Mouse (Mus musculus): ENCODE measurements at regions not wholly inside any gene's neighbourhood (a gene's known extent, or its start where the extent isn't known, plus 50 kb on each side); places are given as distances from the start of the nearest gene placed in this dataset.

DNA sequence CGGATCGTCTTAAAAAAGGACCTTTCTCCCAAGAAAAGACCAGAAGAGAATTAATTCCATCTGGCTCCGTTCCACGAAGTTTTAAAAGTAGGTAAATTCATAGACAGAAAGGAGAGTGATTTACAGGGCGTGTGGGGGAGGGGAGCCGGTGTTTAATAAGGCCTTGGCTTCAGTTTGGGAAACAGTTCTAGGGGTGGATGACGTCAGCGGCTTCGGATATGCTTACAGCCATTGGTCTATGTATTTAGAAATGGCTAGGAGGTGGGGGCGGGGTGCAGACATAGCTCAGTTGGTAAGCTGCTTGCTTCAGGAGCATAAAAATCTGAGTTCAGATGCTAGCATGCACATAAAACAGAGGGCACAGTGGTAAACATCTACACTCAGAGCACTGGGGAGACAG, 127.0 kb downstream of the Gadd45g start:
- peaks cover 4% of the 10 kb centered on the region; the same call in 1 of the 2 replicates for H3K4me1 ChIP-seq (ENCODE audit: control insufficient read depth, insufficient read depth, low read depth, low read length)
- no peaks in the 10 kb centered on the region for H3K9me3 ChIP-seq (ENCODE audit: control insufficient read depth, low read length)
- no peak overlapping the region for H3K4me2 ChIP-seq (ENCODE audit: low read length)
- no peak overlapping the region for H3K27ac ChIP-seq (ENCODE audit: low read depth, low read length)
- ATAC-seq, result no peak
- H3K36me3 ChIP-seq (ENCODE audit: control insufficient read depth, insufficient read depth, low read length), result no peaks in the 10 kb centered on the region
- no peak overlapping the region for H3K4me3 ChIP-seq (ENCODE audit: low read length)
- H3K9ac ChIP-seq (ENCODE audit: low read depth, low read length), result no peak overlapping the region
- H3K27me3 ChIP-seq (replicated peaks; ENCODE audit: control insufficient read depth, insufficient read depth, low read length), result no peaks in the 10 kb centered on the region
- WGBS, result 81% methylated on average over 10 of the region's 10 CpGs

DNA sequence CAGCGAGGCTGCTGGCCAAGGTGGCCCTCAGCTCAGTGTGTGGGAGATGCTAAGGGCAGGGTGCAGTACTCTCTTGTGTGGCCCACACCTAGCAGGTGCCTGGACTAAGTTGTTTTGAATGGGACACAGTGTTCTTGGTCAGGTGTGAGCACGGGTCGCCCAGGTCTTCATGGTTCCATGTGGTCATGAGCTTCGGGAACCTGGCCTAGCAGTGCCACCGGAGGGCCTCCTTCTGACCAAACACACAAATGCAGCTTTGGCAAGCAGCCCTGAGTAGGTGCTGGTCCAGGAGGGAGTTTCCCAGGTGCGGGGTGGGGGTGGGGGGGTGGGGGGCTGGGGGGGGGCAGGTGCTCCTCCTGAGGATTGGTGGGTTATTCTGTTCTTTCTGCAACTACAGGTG, 127.6 kb downstream of the Gadd45g start:
- no peak overlapping the region for H3K4me3 ChIP-seq (ENCODE audit: low read length)
- H3K9me3 ChIP-seq (ENCODE audit: control insufficient read depth, low read length), result no peaks in the 10 kb centered on the region
- no peak overlapping the region for H3K27ac ChIP-seq (ENCODE audit: low read depth, low read length)
- H3K36me3 ChIP-seq (ENCODE audit: control insufficient read depth, insufficient read depth, low read length), result no peaks in the 10 kb centered on the region
- peaks cover 4% of the 10 kb centered on the region; the same call in 1 of the 2 replicates for H3K4me1 ChIP-seq (ENCODE audit: control insufficient read depth, insufficient read depth, low read depth, low read length)
- no peaks in the 10 kb centered on the region for H3K27me3 ChIP-seq (replicated peaks; ENCODE audit: control insufficient read depth, insufficient read depth, low read length)
- H3K9ac ChIP-seq (ENCODE audit: low read depth, low read length), result no peak overlapping the region
- no peak for ATAC-seq
- WGBS, result over 99% methylated on average over 6 of the region's 6 CpGs
- no peak overlapping the region for H3K4me2 ChIP-seq (ENCODE audit: low read length)

DNA sequence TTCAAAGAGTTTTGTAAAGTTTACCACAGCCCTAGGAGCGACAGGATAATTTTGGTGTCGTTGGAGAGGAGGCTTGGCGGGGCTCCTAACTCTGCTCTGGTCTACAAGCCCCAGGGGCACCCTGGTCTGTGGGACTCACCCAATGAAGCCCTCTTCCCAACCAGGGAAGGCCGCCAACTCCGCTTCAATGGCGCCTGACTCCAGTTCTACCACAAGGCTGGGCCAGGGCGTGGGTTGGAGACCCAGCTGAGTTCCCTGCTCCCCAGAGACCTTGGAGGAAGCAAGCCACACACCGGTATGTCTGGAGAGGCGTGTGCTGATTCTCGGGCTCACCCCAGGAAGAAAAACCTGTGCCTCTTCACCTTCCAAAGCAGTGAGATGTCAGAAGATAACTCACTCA, 128.9 kb downstream of the Gadd45g start:
- H3K4me2 ChIP-seq (ENCODE audit: low read length), result no peak overlapping the region
- ATAC-seq, result no peak
- 73% methylated on average over 10 of the region's 10 CpGs for WGBS
- H3K36me3 ChIP-seq (ENCODE audit: control insufficient read depth, insufficient read depth, low read length), result no peaks in the 10 kb centered on the region
- H3K4me1 ChIP-seq (ENCODE audit: control insufficient read depth, insufficient read depth, low read depth, low read length), result peaks cover 4% of the 10 kb centered on the region; the same call in 1 of the 2 replicates
- H3K27ac ChIP-seq (ENCODE audit: low read depth, low read length), result no peak overlapping the region
- H3K9ac ChIP-seq (ENCODE audit: low read depth, low read length), result no peak overlapping the region
- no peaks in the 10 kb centered on the region for H3K9me3 ChIP-seq (ENCODE audit: control insufficient read depth, low read length)
- no peaks in the 10 kb centered on the region for H3K27me3 ChIP-seq (replicated peaks; ENCODE audit: control insufficient read depth, insufficient read depth, low read length)
- H3K4me3 ChIP-seq (ENCODE audit: low read length), result no peak overlapping the region

DNA sequence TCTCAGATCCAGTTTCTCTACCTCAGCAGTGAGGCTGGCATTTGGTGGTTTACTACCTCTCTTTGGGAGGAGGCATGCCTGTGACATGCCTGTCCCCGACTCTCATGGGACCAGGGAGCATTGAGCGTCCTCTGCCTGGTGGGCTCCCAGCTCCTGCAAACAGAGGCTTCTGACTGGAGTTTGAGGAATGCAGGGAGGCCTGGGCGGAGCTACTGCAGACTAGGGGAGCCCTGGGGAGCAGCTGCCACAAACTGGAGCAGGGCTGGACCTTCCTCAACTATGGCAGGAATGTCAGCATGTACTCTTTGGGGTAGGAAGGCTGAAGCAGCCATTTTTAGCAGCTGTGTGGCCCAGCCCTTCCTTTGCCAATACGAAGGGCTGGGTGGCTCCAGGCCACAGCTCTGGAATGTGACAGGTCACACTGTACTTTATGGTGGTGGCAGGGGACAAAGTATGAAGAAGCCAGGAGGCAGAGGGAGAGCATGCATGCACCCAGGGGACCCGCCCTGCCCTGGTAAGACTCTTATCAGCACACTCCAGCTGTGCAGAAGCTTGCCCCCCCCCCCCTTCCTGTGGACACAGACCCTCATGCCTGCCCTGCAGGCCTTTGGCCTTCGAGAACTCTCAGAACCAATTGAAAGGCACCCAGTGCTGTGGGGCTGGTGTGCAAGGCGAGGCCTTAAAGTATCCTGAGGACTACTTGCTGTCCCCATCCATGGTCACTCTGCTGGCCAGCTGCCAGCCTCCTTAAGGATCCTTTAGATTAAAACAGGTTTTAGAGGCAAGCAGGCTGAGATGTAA, 129.5 kb downstream of the Gadd45g start:
- H3K9me3 ChIP-seq (ENCODE audit: control insufficient read depth, low read length), result no peaks in the 10 kb centered on the region
- 52% methylated on average over 7 of the region's 7 CpGs for WGBS
- no peaks in the 10 kb centered on the region for H3K36me3 ChIP-seq (ENCODE audit: control insufficient read depth, insufficient read depth, low read length)
- no peak overlapping the region for H3K9ac ChIP-seq (ENCODE audit: low read depth, low read length)
- no peaks in the 10 kb centered on the region for H3K27me3 ChIP-seq (replicated peaks; ENCODE audit: control insufficient read depth, insufficient read depth, low read length)
- peaks cover 4% of the 10 kb centered on the region; the same call in 1 of the 2 replicates for H3K4me1 ChIP-seq (ENCODE audit: control insufficient read depth, insufficient read depth, low read depth, low read length)
- H3K4me2 ChIP-seq (ENCODE audit: low read length), result no peak overlapping the region
- H3K4me3 ChIP-seq (ENCODE audit: low read length), result no peak overlapping the region
- 0 out of 2 replicates have a peak, but pooled peaks have one; percentile 37 for ATAC-seq
- H3K27ac ChIP-seq (ENCODE audit: low read depth, low read length), result no peak overlapping the region

DNA sequence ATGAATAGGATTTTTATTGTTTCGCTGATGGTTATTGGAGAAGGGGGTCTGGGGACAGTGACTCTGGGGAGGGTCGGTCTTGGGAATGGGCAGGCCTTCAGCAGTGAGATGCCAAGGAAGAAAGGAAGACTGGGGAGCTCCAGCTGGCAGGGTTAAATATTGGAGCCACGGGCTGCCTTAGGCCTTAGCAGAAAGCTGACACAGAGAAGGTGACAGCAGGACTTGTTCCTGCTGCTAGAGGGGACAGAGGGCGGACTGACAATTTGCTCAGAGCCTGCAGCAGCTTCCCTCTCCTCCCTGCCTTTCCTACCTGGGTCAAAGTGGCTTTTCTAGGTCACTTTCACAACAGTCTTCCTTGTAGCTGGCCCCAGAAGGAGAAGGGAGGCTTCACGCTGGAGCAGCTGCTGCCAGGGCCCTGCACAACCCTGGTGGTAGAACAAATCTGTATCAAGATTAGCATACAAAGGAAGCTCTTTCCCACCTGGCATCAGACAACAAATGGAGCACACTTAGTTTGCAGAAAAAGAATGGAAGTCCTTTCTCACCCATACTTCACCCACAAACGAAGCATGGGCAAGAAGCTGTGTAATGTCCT, 130.2 kb downstream of the Gadd45g start:
- Histone ChIP-seq H3K27me3 (replicated peaks; ENCODE audit: control insufficient read depth, insufficient read depth, low read length) (no peaks in the 10 kb centered on the region), H3K36me3 (ENCODE audit: control insufficient read depth, insufficient read depth, low read length) (no peaks in the 10 kb centered on the region), H3K9ac (ENCODE audit: low read depth, low read length) (no peak overlapping the region), H3K9me3 (ENCODE audit: control insufficient read depth, low read length) (no peaks in the 10 kb centered on the region), H3K27ac (ENCODE audit: low read depth, low read length) (no peak overlapping the region), H3K4me3 (ENCODE audit: low read length) (no peak overlapping the region), H3K4me2 (ENCODE audit: low read length) (no peak overlapping the region), H3K4me1 (ENCODE audit: control insufficient read depth, insufficient read depth, low read depth, low read length) (peaks cover 4% of the 10 kb centered on the region; the same call in 1 of the 2 replicates)
- ATAC-seq, result no peak
- 73% methylated on average over 6 of the region's 6 CpGs for WGBS

DNA sequence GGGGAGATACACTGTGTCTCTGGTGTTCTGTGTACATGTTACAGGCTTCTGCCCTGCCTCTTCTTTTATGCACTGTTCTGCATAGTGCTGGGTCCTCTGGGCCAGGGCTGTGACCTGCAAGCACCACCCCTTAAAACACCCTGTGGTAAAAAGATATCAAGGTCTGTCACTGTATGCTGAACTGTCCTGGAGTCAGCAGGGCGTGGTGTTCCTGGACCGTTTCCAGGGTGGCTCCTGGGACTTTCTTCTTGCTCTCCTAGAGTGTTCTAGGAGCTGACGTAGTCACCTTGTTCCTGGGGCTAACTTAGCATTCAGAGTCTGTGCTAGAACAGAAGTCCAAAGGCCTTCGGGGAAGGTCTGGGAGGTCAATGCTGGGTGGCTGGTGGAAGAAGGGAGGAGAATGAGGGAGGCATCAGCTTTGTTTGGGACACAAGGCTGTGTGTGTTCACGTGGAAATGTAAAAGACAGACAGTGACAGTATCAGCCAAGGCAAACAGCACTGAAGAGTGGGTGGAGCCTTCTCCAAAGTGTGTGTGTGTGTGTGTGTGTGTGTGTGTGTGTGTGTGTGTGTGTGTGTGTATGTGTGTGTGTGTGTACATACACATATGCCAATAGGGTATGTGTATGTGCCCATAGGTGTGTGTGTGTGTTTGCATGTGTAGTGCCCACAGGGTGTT, 133.0 kb downstream of the Gadd45g start:
- H3K9me3 ChIP-seq (ENCODE audit: control insufficient read depth, low read length), result no peaks in the 10 kb centered on the region
- peaks cover 4% of the 10 kb centered on the region; the same call in 1 of the 2 replicates for H3K4me1 ChIP-seq (ENCODE audit: control insufficient read depth, insufficient read depth, low read depth, low read length)
- H3K36me3 ChIP-seq (ENCODE audit: control insufficient read depth, insufficient read depth, low read length), result no peaks in the 10 kb centered on the region
- no peak for ATAC-seq
- no peak overlapping the region for H3K27ac ChIP-seq (ENCODE audit: low read depth, low read length)
- H3K4me2 ChIP-seq (ENCODE audit: low read length), result no peak overlapping the region
- no peaks in the 10 kb centered on the region for H3K27me3 ChIP-seq (replicated peaks; ENCODE audit: control insufficient read depth, insufficient read depth, low read length)
- 75% methylated on average over 5 of the region's 5 CpGs for WGBS
- no peak overlapping the region for H3K4me3 ChIP-seq (ENCODE audit: low read length)
- H3K9ac ChIP-seq (ENCODE audit: low read depth, low read length), result no peak overlapping the region

DNA sequence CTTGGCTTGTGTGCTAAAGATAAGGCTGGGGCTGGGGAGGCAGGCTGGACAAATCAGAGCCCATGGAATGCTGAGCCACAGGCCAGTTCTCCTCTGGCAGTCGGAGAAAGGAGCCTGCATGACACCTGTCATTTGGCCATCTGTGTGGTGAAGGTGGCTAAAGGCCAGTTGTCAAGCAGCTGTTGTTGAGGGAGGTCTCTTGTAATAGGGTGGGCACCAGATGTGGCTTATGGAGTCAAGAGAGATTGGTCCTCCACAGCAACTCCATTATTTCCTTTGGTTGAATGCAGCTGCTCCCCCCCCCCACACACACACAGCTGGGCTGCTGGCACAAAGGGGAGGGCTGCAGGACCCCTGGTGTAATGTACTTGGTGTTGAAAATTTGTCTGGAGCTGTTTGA, 133.9 kb downstream of the Gadd45g start:
- Histone ChIP-seq H3K9ac (ENCODE audit: low read depth, low read length) (no peak overlapping the region), H3K9me3 (ENCODE audit: control insufficient read depth, low read length) (no peaks in the 10 kb centered on the region), H3K27ac (ENCODE audit: low read depth, low read length) (no peak overlapping the region), H3K4me2 (ENCODE audit: low read length) (no peak overlapping the region), H3K4me1 (ENCODE audit: control insufficient read depth, insufficient read depth, low read depth, low read length) (peaks cover 4% of the 10 kb centered on the region; the same call in 1 of the 2 replicates), H3K4me3 (ENCODE audit: low read length) (no peak overlapping the region), H3K27me3 (replicated peaks; ENCODE audit: control insufficient read depth, insufficient read depth, low read length) (no peaks in the 10 kb centered on the region), H3K36me3 (ENCODE audit: control insufficient read depth, insufficient read depth, low read length) (no peaks in the 10 kb centered on the region)
- WGBS, result 42% methylated on average over 1 of the region's 1 CpGs
- ATAC-seq, result no peak

DNA sequence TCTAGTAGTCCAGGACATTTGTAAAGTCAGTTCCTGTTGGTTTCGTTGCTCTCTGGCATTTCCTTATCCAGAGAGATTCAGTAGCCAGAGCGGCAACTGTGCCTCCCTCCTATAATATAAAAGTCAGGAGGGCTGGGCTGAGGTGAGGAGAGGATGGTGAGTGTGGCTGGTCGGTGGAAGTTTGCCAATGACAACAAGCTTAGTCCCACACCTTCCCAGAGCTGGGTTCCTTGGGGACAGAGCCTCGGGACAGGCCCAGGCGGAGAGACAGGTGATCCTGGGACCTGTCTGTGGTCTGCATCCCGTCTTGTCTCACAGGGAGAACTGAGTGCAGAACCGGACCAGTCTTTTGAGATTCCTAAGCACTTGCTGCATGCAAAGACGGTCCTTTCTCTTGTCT, 136.5 kb downstream of the Gadd45g start:
- Histone ChIP-seq H3K4me1 (ENCODE audit: control insufficient read depth, insufficient read depth, low read depth, low read length) (no peaks in the 10 kb centered on the region), H3K9me3 (ENCODE audit: control insufficient read depth, low read length) (no peaks in the 10 kb centered on the region), H3K36me3 (ENCODE audit: control insufficient read depth, insufficient read depth, low read length) (no peaks in the 10 kb centered on the region), H3K9ac (ENCODE audit: low read depth, low read length) (no peak overlapping the region), H3K4me2 (ENCODE audit: low read length) (no peak overlapping the region), H3K27me3 (replicated peaks; ENCODE audit: control insufficient read depth, insufficient read depth, low read length) (no peaks in the 10 kb centered on the region), H3K4me3 (ENCODE audit: low read length) (no peak overlapping the region), H3K27ac (ENCODE audit: low read depth, low read length) (no peak overlapping the region)
- ATAC-seq, result no peak
- 86% methylated on average over 8 of the region's 8 CpGs for WGBS

DNA sequence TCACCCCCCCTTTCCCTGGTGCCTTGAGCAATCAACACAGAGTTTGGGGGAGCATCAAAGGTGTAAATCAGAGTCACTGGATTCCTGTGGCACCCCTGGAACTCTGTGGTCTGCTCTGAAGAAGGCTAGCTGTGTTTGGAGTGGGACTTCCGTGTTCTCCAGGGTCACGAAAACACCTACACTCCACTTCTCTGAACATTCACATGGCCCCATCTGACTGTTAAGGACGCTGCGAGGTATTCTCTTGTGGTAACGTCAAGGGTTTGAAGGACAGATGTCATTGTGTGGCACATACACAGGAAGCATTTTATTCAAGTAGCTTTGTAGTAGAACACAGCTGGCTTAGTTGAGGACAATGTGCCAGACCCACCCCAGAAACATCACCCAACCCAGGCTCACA, 137.1 kb downstream of the Gadd45g start:
- Histone ChIP-seq H3K4me1 (ENCODE audit: control insufficient read depth, insufficient read depth, low read depth, low read length) (no peaks in the 10 kb centered on the region), H3K36me3 (ENCODE audit: control insufficient read depth, insufficient read depth, low read length) (no peaks in the 10 kb centered on the region), H3K9ac (ENCODE audit: low read depth, low read length) (no peak overlapping the region), H3K4me2 (ENCODE audit: low read length) (no peak overlapping the region), H3K4me3 (ENCODE audit: low read length) (no peak overlapping the region), H3K27me3 (replicated peaks; ENCODE audit: control insufficient read depth, insufficient read depth, low read length) (no peaks in the 10 kb centered on the region), H3K27ac (ENCODE audit: low read depth, low read length) (no peak overlapping the region), H3K9me3 (ENCODE audit: control insufficient read depth, low read length) (no peaks in the 10 kb centered on the region)
- 87% methylated on average over 5 of the region's 5 CpGs for WGBS
- ATAC-seq, result no peak

Data from hindbrain, embryonic 16.5 days (tissue).